Comparison of ENCODE assay signal across 18 mouse cellular contexts in genomic region chr13:51968796-51969195, GRCm38 (mm10).
DNase-seq lines count a peak whose midpoint lies in the region; ATAC-seq and TF ChIP-seq lines count a peak whose summit lies in the region.
"Had no signal": no experiment of that assay in that cellular context is flagged by ENCODE, and none has a peak within 500 bp of the region (broad histone marks: within the 10 kb centered on the region; RNA-seq: fewer than 3 reads in every experiment).

No protein-coding gene starts in this region.

- peak; percentile 44 to 70 for DNase-seq in adrenal gland, adult (ENCODE audit: inconsistent age in 2 of 2, low spot score in 1 of 2)
- no peak for DNase-seq in adrenal gland, postnatal 10 days
- peak; percentile 29 for DNase-seq in heart, postnatal 0 days (ENCODE audit: low spot score)
- DNase-seq in heart, adult 11 months, result no peak
- DNase-seq in lung, postnatal 4 days, result no peak
- peak; percentile 41 for DNase-seq in stomach, postnatal 0 days (ENCODE audit: low spot score)
- no peak for DNase-seq in midbrain, embryonic 10.5 days (ENCODE audit: low spot score)
- DNase-seq: cerebellum, adult 9-10 months; embryo, embryonic 11 days; gastrocnemius, postnatal 14 days; kidney, postnatal 25 days; liver, postnatal 0 days; right cerebral cortex, postnatal 25 days; thymus, postnatal 14 days had no signal

- H3K4me2 ChIP-seq in heart, postnatal 0 days (ENCODE audit: low read depth, low read length), result no peak overlapping the region
- H3K4me2 ChIP-seq in lung, embryonic 16.5 days (ENCODE audit: low read depth, low read length), result no peak overlapping the region
- H3K4me2 ChIP-seq in stomach, postnatal 0 days (replicated peaks; ENCODE audit: low read depth), result no peak overlapping the region
- H3K4me2 ChIP-seq: heart, embryonic 15.5 days; midbrain, embryonic 13.5 days had no signal

- H3K27ac ChIP-seq in heart, postnatal 0 days (ENCODE audit: low read depth), result no peak overlapping the region
- peak overlapping the region; percentile 36 for H3K27ac ChIP-seq in lung, embryonic 16.5 days (ENCODE audit: low read length)
- H3K27ac ChIP-seq in stomach, postnatal 0 days (replicated peaks), result peak overlapping the region; percentile 75
- H3K27ac ChIP-seq in midbrain, embryonic 10.5 days (replicated peaks), result no peak overlapping the region
- H3K27ac ChIP-seq: heart, embryonic 15.5 days; midbrain, embryonic 13.5 days had no signal

- no peaks in the 10 kb centered on the region for H3K9me3 ChIP-seq in heart, postnatal 0 days (replicated peaks; ENCODE audit: control insufficient read depth, low read length)
- H3K9me3 ChIP-seq in lung, embryonic 16.5 days (ENCODE audit: control insufficient read depth, low read length), result no peaks in the 10 kb centered on the region
- H3K9me3 ChIP-seq in stomach, postnatal 0 days (ENCODE audit: control insufficient read depth, low read length), result no peaks in the 10 kb centered on the region
- H3K9me3 ChIP-seq in midbrain, embryonic 10.5 days (replicated peaks), result no peaks in the 10 kb centered on the region
- H3K9me3 ChIP-seq: heart, embryonic 15.5 days; midbrain, embryonic 13.5 days had no signal

- no peak for TF ChIP-seq EP300 in heart, postnatal 0 days (IDR thresholded peaks at IDR 0.05; ENCODE audit: low read depth)
- TF ChIP-seq EP300 in stomach, postnatal 0 days (optimal IDR thresholded peaks at IDR 0.05), result no peak

- no peak overlapping the region for H3K4me3 ChIP-seq in heart, postnatal 0 days (ENCODE audit: low read depth, low read length)
- no peak overlapping the region for H3K4me3 ChIP-seq in lung, embryonic 16.5 days (ENCODE audit: low read length)
- H3K4me3 ChIP-seq in stomach, postnatal 0 days (ENCODE audit: low read depth, low read length), result no peak overlapping the region
- H3K4me3 ChIP-seq in midbrain, embryonic 10.5 days, result no peak overlapping the region
- H3K4me3 ChIP-seq: heart, embryonic 15.5 days; midbrain, embryonic 13.5 days had no signal

- H3K27me3 ChIP-seq in heart, postnatal 0 days (ENCODE audit: control insufficient read depth, insufficient read depth, low read length), result no peaks in the 10 kb centered on the region
- no peaks in the 10 kb centered on the region for H3K27me3 ChIP-seq in lung, embryonic 16.5 days (ENCODE audit: control insufficient read depth, insufficient read depth, low read depth, low read length)
- H3K27me3 ChIP-seq in stomach, postnatal 0 days (ENCODE audit: control insufficient read depth, insufficient read depth, low read length), result no peaks in the 10 kb centered on the region
- peaks cover 23% of the 10 kb centered on the region for H3K27me3 ChIP-seq in midbrain, embryonic 10.5 days (ENCODE audit: low read depth, poor library complexity, severe bottlenecking)
- H3K27me3 ChIP-seq: heart, embryonic 15.5 days had no signal

- H3K36me3 ChIP-seq in heart, postnatal 0 days (replicated peaks; ENCODE audit: control insufficient read depth, insufficient read depth, low read length), result no peaks in the 10 kb centered on the region
- H3K36me3 ChIP-seq in lung, embryonic 16.5 days (ENCODE audit: control insufficient read depth, insufficient read depth, low read length), result no peaks in the 10 kb centered on the region
- H3K36me3 ChIP-seq in stomach, postnatal 0 days (ENCODE audit: control insufficient read depth, insufficient read depth, low read length), result no peaks in the 10 kb centered on the region
- no peaks in the 10 kb centered on the region for H3K36me3 ChIP-seq in midbrain, embryonic 10.5 days
- H3K36me3 ChIP-seq: heart, embryonic 15.5 days; midbrain, embryonic 13.5 days had no signal

- WGBS in heart, postnatal 0 days, result 33% methylated on average over 9 of the region's 9 CpGs
- WGBS in lung, embryonic 16.5 days, result 52% methylated on average over 9 of the region's 9 CpGs
- WGBS in stomach, postnatal 0 days, result 30% methylated on average over 9 of the region's 9 CpGs
- 87% methylated on average over 9 of the region's 9 CpGs for WGBS in midbrain, embryonic 10.5 days

- peak; percentile 60 for ATAC-seq in heart, postnatal 0 days (ENCODE audit: insufficient read depth, low read depth)
- ATAC-seq in lung, embryonic 16.5 days (ENCODE audit: low read depth), result no peak
- ATAC-seq in stomach, postnatal 0 days (ENCODE audit: low FRiP score, low TSS enrichment), result peak; percentile 41; the same call in 1 of the 2 replicates
- ATAC-seq: hindbrain, embryonic 16.5 days; liver, postnatal 0 days; midbrain, embryonic 13.5 days had no signal

- H3K9ac ChIP-seq in heart, postnatal 0 days (replicated peaks; ENCODE audit: low read depth, low read length), result no peak overlapping the region
- no peak overlapping the region for H3K9ac ChIP-seq in lung, embryonic 16.5 days (ENCODE audit: low read length)
- H3K9ac ChIP-seq in stomach, postnatal 0 days (ENCODE audit: low read length), result no peak overlapping the region; the same call in 1 of the 2 replicates
- H3K9ac ChIP-seq: heart, embryonic 15.5 days; liver, postnatal 0 days; midbrain, embryonic 13.5 days had no signal

- no peak for TF ChIP-seq CTCF in heart, postnatal 0 days (IDR thresholded peaks at IDR 0.05; ENCODE audit: low read depth)
- no peak for TF ChIP-seq CTCF in stomach, postnatal 0 days (IDR thresholded peaks at IDR 0.05; ENCODE audit: low read depth)

- peaks cover 32% of the 10 kb centered on the region for H3K4me1 ChIP-seq in heart, postnatal 0 days (ENCODE audit: control insufficient read depth, insufficient read depth)
- H3K4me1 ChIP-seq in lung, embryonic 16.5 days (replicated peaks; ENCODE audit: control insufficient read depth, insufficient read depth, low read length), result peaks cover 48% of the 10 kb centered on the region
- H3K4me1 ChIP-seq in stomach, postnatal 0 days (replicated peaks; ENCODE audit: control insufficient read depth, insufficient read depth), result peaks cover 21% of the 10 kb centered on the region
- peaks cover 18% of the 10 kb centered on the region for H3K4me1 ChIP-seq in midbrain, embryonic 10.5 days

Comparison
In these comparisons a context has a peak if more than half of its experiments do, and no peak if none do; other contexts are left out.
1. DNase-seq: peak in adrenal gland, adult (2 of 2), heart, postnatal 0 days (single experiment) and stomach, postnatal 0 days (single experiment); none in adrenal gland, postnatal 10 days (single experiment), heart, adult 11 months (single experiment), lung, postnatal 4 days (0 of 2) and midbrain, embryonic 10.5 days (single experiment).
2. H3K27ac ChIP-seq: peak in lung, embryonic 16.5 days (single experiment) and stomach, postnatal 0 days (single experiment); none in heart, postnatal 0 days (single experiment) and midbrain, embryonic 10.5 days (single experiment).